Mouse (Mus musculus) limb, embryonic 14.5 days (tissue): ENCODE data around the gene Adarb2. TPM values are rescaled to one million over a fixed set of nuclear protein-coding genes. Genes with fewer than 3 reads are reported as not detected.

Experiments
- ATAC-seq: fragments of 200-750 bp; cut with Nextera tagmentation; 2 replicates; pipeline ENCODE4 v1.8.0; 2017; ENCODE audit warnings: low read depth, moderate number of reproducible peaks, moderate TSS enrichment; ENCODE audit not compliant: low FRiP score
- DNase-seq: peaks from one replicate; pipeline ENCODE4 v3.0.0-alpha.2; 2015; ENCODE audit warnings: low spot score
- H3K27ac ChIP-seq: fragments of 300-500 bp; sonication (generic); replicated peaks from 2 replicates; pipeline ENCODE4 v1.5.1; 2014; ENCODE audit warnings: low read depth, mild to moderate bottlenecking, low read length, moderate library complexity, mixed read lengths
- H3K27me3 ChIP-seq: fragments of 300-500 bp; sonication (generic); 2 replicates; pipeline ENCODE4 v1.6.1; 2014; ENCODE audit warnings: low read length, mixed read lengths; ENCODE audit not compliant: control insufficient read depth, insufficient read depth
- H3K36me3 ChIP-seq: fragments of 300-500 bp; sonication (generic); 2 replicates; pipeline ENCODE4 v1.6.1; 2014; ENCODE audit warnings: mild to moderate bottlenecking, low read length, moderate library complexity, mixed read lengths; ENCODE audit not compliant: control insufficient read depth, insufficient read depth
- H3K4me1 ChIP-seq: fragments of 300-500 bp; sonication (generic); 2 replicates; pipeline ENCODE4 v1.6.1; 2014; ENCODE audit warnings: antibody characterized with exemption, low read length, mixed read lengths; ENCODE audit not compliant: control insufficient read depth, insufficient read depth
- H3K4me2 ChIP-seq: fragments of 300-500 bp; sonication (generic); replicated peaks from 2 replicates; pipeline ENCODE4 v1.6.1; 2014; ENCODE audit warnings: low read depth, mild to moderate bottlenecking, low read length, moderate library complexity; ENCODE audit not compliant: severe bottlenecking
- H3K4me3 ChIP-seq: fragments of 300-500 bp; sonication (generic); replicated peaks from 2 replicates; pipeline ENCODE4 v1.5.1; 2014; ENCODE audit warnings: low read length
- H3K9ac ChIP-seq: fragments of 300-500 bp; sonication (generic); 2 replicates; pipeline ENCODE4 v1.6.1; 2014; ENCODE audit warnings: mild to moderate bottlenecking, low read depth, low read length, moderate library complexity; ENCODE audit not compliant: severe bottlenecking
- H3K9me3 ChIP-seq: fragments of 300-500 bp; sonication (generic); 2 replicates; pipeline ENCODE4 v1.6.1; 2016; ENCODE audit warnings: low read length; ENCODE audit not compliant: control insufficient read depth
- POLR2A ChIP-seq: fragments of 200-500 bp; IDR thresholded peaks from 2 replicates; pipeline ENCODE4 v1.8.0; 2012; ENCODE audit warnings: inconsistent platforms, mild to moderate bottlenecking, moderate library complexity, borderline replicate concordance; ENCODE audit not compliant: insufficient read depth, insufficient read length; ENCODE audit errors: extremely low read depth
- WGBS: fragments of 180-500 bp; shearing (Covaris S2); extraction: QIAGEN DNeasy Blood & Tissue Kit; methylation state at CpG from one replicate; pipeline ENCODE4 v1.1.7; 2014; 5-methylcytosine and 5-hydroxymethylcytosine counted together
- polyA plus RNA-seq, 2 experiments: library from polyadenylated mRNA; depleted of rRNA in 1 of 2; stranded (reverse) in 1 of 2; unstranded in 1 of 2; fragments of >200 nt; fragmentation: Nextera tagmentation in 1 of 2; extraction: Ambion mirVana in 1 of 2; gene quantifications; 2 replicates each; pipeline versions ENCODE4 v1.2.1 to v1.2.3; 2012 to 2014

Gene Adarb2
- polyA plus RNA-seq, 2 experiments = 1.5 to 2.3 TPM

DNA sequence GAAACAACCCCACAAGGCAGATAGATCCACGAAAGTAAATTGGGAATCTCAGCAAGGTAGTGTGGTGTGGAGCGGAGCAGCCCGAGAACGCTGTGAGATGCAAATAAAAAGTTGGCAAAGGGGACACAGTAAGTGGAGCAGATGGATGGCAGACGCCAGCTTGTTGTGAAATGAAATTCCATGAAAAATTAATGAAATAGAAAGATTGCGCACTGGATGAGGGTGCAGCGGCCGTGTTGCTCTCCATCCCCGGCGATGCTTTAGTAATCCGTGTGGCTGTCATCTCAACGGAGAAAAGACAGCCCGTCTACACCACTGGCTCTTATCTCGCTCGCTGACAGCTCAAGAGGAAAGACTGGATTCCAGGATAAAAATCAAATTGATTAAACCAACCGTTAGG lies 4.7 kb downstream of the Adarb2 start:
- TF ChIP-seq POLR2A = no peak
- Histone ChIP-seq H3K9me3 (no peaks in the 10 kb centered on the region), H3K4me3 (no peak overlapping the region), H3K4me1 (no peaks in the 10 kb centered on the region), H3K9ac (no peak overlapping the region), H3K4me2 (no peak overlapping the region), H3K27me3 (peaks cover 11% of the 10 kb centered on the region; the same call in 1 of the 2 replicates), H3K27ac (no peak overlapping the region), H3K36me3 (no peaks in the 10 kb centered on the region)
- DNase-seq (no peak), ATAC-seq (no peak)
- 70% methylated on average over 16 of the region's 16 CpGs for WGBS

DNA sequence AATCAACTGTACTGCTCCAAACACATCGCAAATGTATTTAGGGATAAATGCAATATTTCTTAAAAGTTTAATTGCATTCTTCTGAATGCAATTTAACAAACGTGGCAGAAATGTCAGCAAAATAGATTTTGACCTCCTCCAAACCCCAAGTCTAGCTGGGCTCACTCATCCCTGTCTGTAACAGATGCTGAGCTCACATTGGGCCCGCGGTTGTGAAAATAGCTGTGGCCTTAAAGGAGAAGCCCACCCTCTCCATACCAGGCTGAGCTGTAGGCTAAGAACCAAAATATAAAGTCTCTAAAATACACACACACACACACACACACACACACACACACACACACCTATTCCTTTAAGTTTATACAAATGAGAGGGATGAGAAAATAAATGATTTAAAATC lies 8.1 kb downstream of the Adarb2 start:
- WGBS = 71% methylated on average over 4 of the region's 4 CpGs
- H3K36me3 ChIP-seq = no peaks in the 10 kb centered on the region
- H3K9me3 ChIP-seq = no peaks in the 10 kb centered on the region
- ATAC-seq = no peak
- H3K4me2 ChIP-seq = no peak overlapping the region
- H3K4me3 ChIP-seq = no peak overlapping the region
- H3K27ac ChIP-seq = no peak overlapping the region
- no peak for DNase-seq
- TF ChIP-seq POLR2A = no peak
- H3K4me1 ChIP-seq = no peaks in the 10 kb centered on the region
- no peak overlapping the region for H3K9ac ChIP-seq
- H3K27me3 ChIP-seq = no peaks in the 10 kb centered on the region

DNA sequence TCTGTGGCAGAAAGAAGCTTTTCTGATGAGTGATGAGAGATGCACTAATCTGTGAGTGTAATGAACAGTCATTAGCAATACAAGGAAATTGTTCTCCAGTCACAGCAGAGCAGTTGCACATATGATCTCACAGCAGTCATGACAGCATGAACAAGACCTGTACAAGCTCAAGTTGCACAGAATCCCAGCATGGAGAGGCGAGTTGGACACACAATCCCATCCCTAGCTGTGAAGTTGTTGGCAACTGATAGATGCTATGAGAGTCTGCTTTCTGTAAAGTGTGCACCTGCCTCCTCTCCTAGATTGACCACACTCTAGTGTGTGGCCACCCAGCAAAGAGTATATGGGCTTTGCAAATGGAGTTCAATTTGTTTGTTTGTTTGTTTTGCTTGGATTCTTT lies 36.2 kb downstream of the Adarb2 start:
- ATAC-seq (no peak), DNase-seq (no peak)
- H3K36me3 ChIP-seq = no peaks in the 10 kb centered on the region
- no peak for TF ChIP-seq POLR2A
- no peak overlapping the region for H3K4me2 ChIP-seq
- no peak overlapping the region for H3K27ac ChIP-seq
- no peak overlapping the region for H3K4me3 ChIP-seq
- H3K9me3 ChIP-seq = no peaks in the 10 kb centered on the region
- 63% methylated on average over 1 of the region's 1 CpGs for WGBS
- H3K4me1 ChIP-seq = no peaks in the 10 kb centered on the region
- no peak overlapping the region for H3K9ac ChIP-seq
- no peaks in the 10 kb centered on the region for H3K27me3 ChIP-seq

DNA sequence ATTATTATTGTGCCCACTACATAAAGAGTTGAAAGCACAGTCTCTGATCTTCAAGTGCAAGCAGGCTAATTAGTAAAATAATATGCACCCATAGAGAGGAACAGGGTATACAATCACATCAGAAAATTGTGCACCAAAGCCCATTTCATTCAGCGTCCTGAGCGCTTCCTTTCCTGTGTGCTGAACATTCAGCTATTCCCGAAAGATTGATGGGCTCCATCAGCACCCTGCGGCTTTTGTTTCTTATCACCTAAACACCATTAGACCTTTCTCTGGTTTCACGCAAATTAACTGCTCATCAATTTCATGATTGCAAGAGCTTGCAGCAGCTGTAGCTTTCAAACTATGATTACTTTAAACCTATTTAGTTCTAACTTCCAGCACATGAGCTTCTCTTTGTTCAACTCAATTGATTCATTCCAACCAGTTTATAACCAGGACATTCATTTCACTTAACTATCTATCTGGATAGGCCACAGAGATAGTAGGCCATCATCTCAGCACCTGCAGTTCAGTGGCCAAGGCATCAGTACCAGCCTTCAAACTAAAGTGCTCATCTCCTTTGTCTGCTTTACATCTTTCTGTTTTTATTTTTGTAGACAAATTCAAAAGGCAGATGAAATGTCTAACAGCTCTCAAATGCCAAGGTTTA lies 45.5 kb downstream of the Adarb2 start:
- H3K27ac ChIP-seq = no peak overlapping the region
- H3K9ac ChIP-seq = no peak overlapping the region
- no peaks in the 10 kb centered on the region for H3K36me3 ChIP-seq
- DNase-seq (no peak), ATAC-seq (no peak)
- no peak overlapping the region for H3K4me3 ChIP-seq
- H3K9me3 ChIP-seq = no peaks in the 10 kb centered on the region
- 65% methylated on average over 5 of the region's 5 CpGs for WGBS
- no peaks in the 10 kb centered on the region for H3K4me1 ChIP-seq
- H3K4me2 ChIP-seq = no peak overlapping the region
- H3K27me3 ChIP-seq = no peaks in the 10 kb centered on the region
- TF ChIP-seq POLR2A = no peak

DNA sequence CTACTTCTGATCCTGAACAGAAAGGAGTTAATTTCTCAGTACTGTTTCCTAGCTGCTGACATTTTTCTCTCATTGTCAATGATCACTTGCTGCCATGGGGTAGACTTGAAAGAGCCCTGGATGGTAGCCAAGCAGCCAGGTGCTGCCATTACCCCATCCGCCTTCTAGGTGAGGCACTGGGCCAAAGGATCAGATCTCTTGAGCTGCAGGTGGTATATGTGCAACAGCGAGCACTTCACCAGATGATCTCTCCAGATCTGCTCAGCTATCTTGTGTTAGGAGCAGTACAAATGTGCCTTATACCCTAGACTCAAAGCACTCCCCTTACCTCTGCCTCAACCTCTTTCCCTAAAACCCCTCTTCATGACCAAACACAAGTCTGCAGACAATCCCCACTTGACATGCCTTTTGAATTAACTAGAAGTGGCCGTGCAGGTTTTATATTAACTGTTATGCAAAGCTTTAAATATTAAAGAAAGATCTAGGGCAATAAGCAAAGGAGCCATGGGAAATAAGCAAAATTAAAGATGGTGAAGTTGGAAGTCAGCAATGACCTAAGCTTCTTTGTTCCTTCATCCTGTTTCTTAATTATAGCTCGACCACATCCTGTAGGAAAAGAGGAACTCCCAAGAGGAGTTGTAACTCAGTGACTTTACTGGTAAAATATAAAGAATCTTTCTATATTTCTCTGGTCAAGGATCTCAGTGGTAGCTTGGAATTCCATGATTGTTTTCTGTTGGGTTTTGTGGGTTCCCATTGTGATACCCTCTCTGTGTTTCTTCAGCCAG lies 69.7 kb downstream of the Adarb2 start:
- ATAC-seq (peak; percentile 30; the same call in 1 of the 2 replicates), DNase-seq (peak; percentile 8)
- Histone ChIP-seq H3K4me2 (no peak overlapping the region), H3K4me1 (no peaks in the 10 kb centered on the region), H3K27ac (no peak overlapping the region), H3K27me3 (no peaks in the 10 kb centered on the region), H3K9me3 (no peaks in the 10 kb centered on the region), H3K4me3 (no peak overlapping the region), H3K36me3 (no peaks in the 10 kb centered on the region), H3K9ac (no peak overlapping the region)
- no peak for TF ChIP-seq POLR2A
- 52% methylated on average over 4 of the region's 4 CpGs for WGBS
